Mouse (Mus musculus) megakaryocyte, embryonic 14.5 days (primary cell): Measurements from ENCODE around the gene Babam2.

Experiments used
- FLI1 ChIP-seq: IDR thresholded peaks from 2 replicates; pipeline ENCODE4 v1.6.1; 2012; ENCODE audit warnings: low read length, inconsistent platforms, mixed read lengths
- GATA1 ChIP-seq: IDR thresholded peaks from 3 replicates; pipeline ENCODE4 v1.6.1; 2012; ENCODE audit warnings: mixed read lengths, low read length, inconsistent platforms, borderline replicate concordance

GRCm38 (mm10) chr5:31906286-31906951 is 208.9 kb downstream of the Babam2 start:
- no peak for TF ChIP-seq GATA1
- no peak for TF ChIP-seq FLI1
